ENCODE assay signal across 9 mouse cellular contexts in genomic region chr5:100991626-100992025, GRCm38 (mm10).
A peak's percentile ranks its signal among the peaks of the same experiment; 100 is the strongest.
DNase-seq lines count a peak whose midpoint lies in the region; ATAC-seq lines count a peak whose summit lies in the region.
"Had no signal": no experiment of that assay in that cellular context is flagged by ENCODE, and none has a peak within 500 bp of the region (broad histone marks: within the 10 kb centered on the region; RNA-seq: fewer than 3 reads in every experiment).

No protein-coding gene starts in this region.

- no peaks in the 10 kb centered on the region for H3K36me3 ChIP-seq in embryonic facial prominence, embryonic 11.5 days (replicated peaks; ENCODE audit: control insufficient read depth, insufficient read depth, low read depth, low read length)
- no peaks in the 10 kb centered on the region for H3K36me3 ChIP-seq in limb, embryonic 11.5 days (ENCODE audit: control insufficient read depth, insufficient read depth, low read length)
- H3K36me3 ChIP-seq: heart, embryonic 15.5 days had no signal

- no peak overlapping the region for H3K4me2 ChIP-seq in embryonic facial prominence, embryonic 11.5 days (ENCODE audit: low read depth, low read length)
- H3K4me2 ChIP-seq in limb, embryonic 11.5 days (ENCODE audit: low read depth, severe bottlenecking): no peak overlapping the region
- H3K4me2 ChIP-seq: heart, embryonic 15.5 days had no signal

- H3K27ac ChIP-seq in embryonic facial prominence, embryonic 11.5 days (replicated peaks; ENCODE audit: low read depth, low read length): no peak overlapping the region
- H3K27ac ChIP-seq in limb, embryonic 11.5 days (replicated peaks; ENCODE audit: low read depth, low read length): no peak overlapping the region
- H3K27ac ChIP-seq: heart, embryonic 15.5 days had no signal

- DNase-seq in CD4-positive, CD25-positive, alpha-beta regulatory T cell, adult 2 months (ENCODE audit: low read depth, low spot score): peak; percentile 56
- peak; percentile 4 to 5 for DNase-seq in lung, adult 18-20 months
- no peak for DNase-seq in lung, postnatal 25 days (ENCODE audit: low spot score)
- peak; percentile 50 to 52 for DNase-seq in adrenal gland, postnatal 36 days
- peak; percentile 70 for DNase-seq in embryonic facial prominence, embryonic 11.5 days (ENCODE audit: low spot score)
- DNase-seq in limb, embryonic 11.5 days (ENCODE audit: low spot score): peak; percentile 71
- DNase-seq in right cerebral cortex, postnatal 4 days: peak; percentile 60

- 19% methylated on average over 5 of the region's 5 CpGs for WGBS in embryonic facial prominence, embryonic 11.5 days
- WGBS in limb, embryonic 11.5 days: 22% methylated on average over 5 of the region's 5 CpGs

- H3K4me1 ChIP-seq in embryonic facial prominence, embryonic 11.5 days (ENCODE audit: control insufficient read depth, insufficient read depth, low read length): no peaks in the 10 kb centered on the region
- no peaks in the 10 kb centered on the region for H3K4me1 ChIP-seq in limb, embryonic 11.5 days (ENCODE audit: control insufficient read depth, insufficient read depth, low read length)
- H3K4me1 ChIP-seq: heart, embryonic 15.5 days had no signal

- no peaks in the 10 kb centered on the region for H3K27me3 ChIP-seq in embryonic facial prominence, embryonic 11.5 days (ENCODE audit: control insufficient read depth, insufficient read depth, low read length)
- H3K27me3 ChIP-seq in limb, embryonic 11.5 days (ENCODE audit: control insufficient read depth, insufficient read depth, low read length): no peaks in the 10 kb centered on the region
- H3K27me3 ChIP-seq: heart, embryonic 15.5 days had no signal

- no peaks in the 10 kb centered on the region for H3K9me3 ChIP-seq in embryonic facial prominence, embryonic 11.5 days (replicated peaks; ENCODE audit: control insufficient read depth, low read length)
- no peaks in the 10 kb centered on the region for H3K9me3 ChIP-seq in limb, embryonic 11.5 days (ENCODE audit: control insufficient read depth, low read length)
- H3K9me3 ChIP-seq: heart, embryonic 15.5 days had no signal

- no peak overlapping the region for H3K4me3 ChIP-seq in embryonic facial prominence, embryonic 11.5 days (ENCODE audit: low read depth, low read length)
- H3K4me3 ChIP-seq in limb, embryonic 11.5 days (ENCODE audit: low read depth, low read length): no peak overlapping the region
- H3K4me3 ChIP-seq: heart, embryonic 15.5 days had no signal

- ATAC-seq in CD4-positive, CD25-positive, alpha-beta regulatory T cell, adult 4 months: no peak
- no peak for ATAC-seq in embryonic facial prominence, embryonic 11.5 days (replicated peaks; ENCODE audit: insufficient number of reproducible peaks, low FRiP score, low TSS enrichment, low read depth)
- no peak for ATAC-seq in limb, embryonic 11.5 days (ENCODE audit: insufficient number of reproducible peaks, low FRiP score, low TSS enrichment, low read depth)

- H3K9ac ChIP-seq in embryonic facial prominence, embryonic 11.5 days (replicated peaks; ENCODE audit: low read length): no peak overlapping the region
- H3K9ac ChIP-seq in limb, embryonic 11.5 days (ENCODE audit: low read length): no peak overlapping the region
- H3K9ac ChIP-seq: heart, embryonic 15.5 days had no signal
